Mouse (Mus musculus): ENCODE measurements at regions not wholly inside any gene's neighbourhood (a gene's known extent, or its start where the extent isn't known, plus 50 kb on each side); places are given as distances from the start of the nearest gene placed in this dataset.

- no peak for ATAC-seq (ENCODE audit: low read depth)
- Histone ChIP-seq H3K4me2 (ENCODE audit: low read depth, low read length) (no peak overlapping the region), H3K27ac (ENCODE audit: low read depth, low read length) (no peak overlapping the region), H3K4me3 (ENCODE audit: low read depth, low read length) (no peak overlapping the region), H3K9ac (replicated peaks; ENCODE audit: low read depth, low read length) (no peak overlapping the region), H3K36me3 (ENCODE audit: control insufficient read depth, insufficient read depth, low read length) (no peaks in the 10 kb centered on the region), H3K4me1 (ENCODE audit: control insufficient read depth, insufficient read depth, low read length) (no peaks in the 10 kb centered on the region), H3K9me3 (ENCODE audit: control insufficient read depth, low read length) (no peaks in the 10 kb centered on the region), H3K27me3 (ENCODE audit: control insufficient read depth, insufficient read depth, low read length) (no peaks in the 10 kb centered on the region)
- WGBS: 81% methylated on average over 3 of the region's 3 CpGs
These were observed 332.6 kb downstream of the Fut8 start for GRCm38 (mm10) chr12:77570501-77570900.

GRCm38 (mm10) chr12:77571071-77571470, 333.1 kb downstream of the Fut8 start:
- Histone ChIP-seq H3K36me3 (ENCODE audit: control insufficient read depth, insufficient read depth, low read length) (no peaks in the 10 kb centered on the region), H3K27me3 (ENCODE audit: control insufficient read depth, insufficient read depth, low read length) (no peaks in the 10 kb centered on the region), H3K9ac (replicated peaks; ENCODE audit: low read depth, low read length) (no peak overlapping the region), H3K4me3 (ENCODE audit: low read depth, low read length) (no peak overlapping the region), H3K27ac (ENCODE audit: low read depth, low read length) (no peak overlapping the region), H3K4me2 (ENCODE audit: low read depth, low read length) (no peak overlapping the region), H3K9me3 (ENCODE audit: control insufficient read depth, low read length) (no peaks in the 10 kb centered on the region), H3K4me1 (ENCODE audit: control insufficient read depth, insufficient read depth, low read length) (no peaks in the 10 kb centered on the region)
- no peak for ATAC-seq (ENCODE audit: low read depth)
- WGBS: 71% methylated on average over 5 of the region's 5 CpGs

- 67% methylated on average over 3 of the region's 3 CpGs for WGBS
- no peak overlapping the region for H3K27ac ChIP-seq (ENCODE audit: low read depth, low read length)
- no peak overlapping the region for H3K4me3 ChIP-seq (ENCODE audit: low read depth, low read length)
- no peaks in the 10 kb centered on the region for H3K4me1 ChIP-seq (ENCODE audit: control insufficient read depth, insufficient read depth, low read length)
- no peak overlapping the region for H3K4me2 ChIP-seq (ENCODE audit: low read depth, low read length)
- H3K9ac ChIP-seq (replicated peaks; ENCODE audit: low read depth, low read length): no peak overlapping the region
- ATAC-seq (ENCODE audit: low read depth): no peak
- H3K27me3 ChIP-seq (ENCODE audit: control insufficient read depth, insufficient read depth, low read length): no peaks in the 10 kb centered on the region
- H3K9me3 ChIP-seq (ENCODE audit: control insufficient read depth, low read length): no peaks in the 10 kb centered on the region
- no peaks in the 10 kb centered on the region for H3K36me3 ChIP-seq (ENCODE audit: control insufficient read depth, insufficient read depth, low read length)
These were observed 337.1 kb downstream of the Fut8 start for GRCm38 (mm10) chr12:77575046-77575445.

- no peak for ATAC-seq (ENCODE audit: low read depth)
- 43% methylated on average over 2 of the region's 2 CpGs for WGBS
- H3K4me3 ChIP-seq (ENCODE audit: low read depth, low read length): no peak overlapping the region
These were observed 350.4 kb downstream of the Fut8 start for GRCm38 (mm10) chr12:77588297-77588696.

GRCm38 (mm10) chr12:77589416-77589815, 351.5 kb downstream of the Fut8 start:
- H3K36me3 ChIP-seq (ENCODE audit: control insufficient read depth, insufficient read depth, low read length): no peaks in the 10 kb centered on the region
- no peak overlapping the region for H3K27ac ChIP-seq (ENCODE audit: low read depth, low read length)
- no peak for ATAC-seq (ENCODE audit: low read depth)
- no peaks in the 10 kb centered on the region for H3K9me3 ChIP-seq (ENCODE audit: control insufficient read depth, low read length)
- H3K9ac ChIP-seq (replicated peaks; ENCODE audit: low read depth, low read length): no peak overlapping the region
- 76% methylated on average over 5 of the region's 5 CpGs for WGBS
- H3K4me3 ChIP-seq (ENCODE audit: low read depth, low read length): no peak overlapping the region
- H3K27me3 ChIP-seq (ENCODE audit: control insufficient read depth, insufficient read depth, low read length): no peaks in the 10 kb centered on the region
- H3K4me2 ChIP-seq (ENCODE audit: low read depth, low read length): no peak overlapping the region
- no peaks in the 10 kb centered on the region for H3K4me1 ChIP-seq (ENCODE audit: control insufficient read depth, insufficient read depth, low read length)

More at GRCm38 (mm10) chr12:77588297-77588696, 350.4 kb downstream of the Fut8 start:
- Histone ChIP-seq H3K27me3 (ENCODE audit: control insufficient read depth, insufficient read depth, low read length) (no peaks in the 10 kb centered on the region), H3K36me3 (ENCODE audit: control insufficient read depth, insufficient read depth, low read length) (no peaks in the 10 kb centered on the region), H3K4me2 (ENCODE audit: low read depth, low read length) (no peak overlapping the region), H3K4me1 (ENCODE audit: control insufficient read depth, insufficient read depth, low read length) (no peaks in the 10 kb centered on the region), H3K9ac (replicated peaks; ENCODE audit: low read depth, low read length) (no peak overlapping the region), H3K9me3 (ENCODE audit: control insufficient read depth, low read length) (no peaks in the 10 kb centered on the region), H3K27ac (ENCODE audit: low read depth, low read length) (no peak overlapping the region)

- Histone ChIP-seq H3K9me3 (ENCODE audit: control insufficient read depth, low read length) (no peaks in the 10 kb centered on the region), H3K9ac (replicated peaks; ENCODE audit: low read depth, low read length) (no peak overlapping the region), H3K27me3 (ENCODE audit: control insufficient read depth, insufficient read depth, low read length) (no peaks in the 10 kb centered on the region), H3K4me1 (ENCODE audit: control insufficient read depth, insufficient read depth, low read length) (no peaks in the 10 kb centered on the region), H3K4me2 (ENCODE audit: low read depth, low read length) (no peak overlapping the region), H3K36me3 (ENCODE audit: control insufficient read depth, insufficient read depth, low read length) (no peaks in the 10 kb centered on the region), H3K27ac (ENCODE audit: low read depth, low read length) (no peak overlapping the region), H3K4me3 (ENCODE audit: low read depth, low read length) (no peak overlapping the region)
- no peak for ATAC-seq (ENCODE audit: low read depth)
- 86% methylated on average over 1 of the region's 1 CpGs for WGBS
These were observed 356.2 kb downstream of the Fut8 start for GRCm38 (mm10) chr12:77594092-77594491.

GRCm38 (mm10) chr12:77594657-77595056, 356.7 kb downstream of the Fut8 start:
- Histone ChIP-seq H3K27ac (ENCODE audit: low read depth, low read length) (no peak overlapping the region), H3K9ac (replicated peaks; ENCODE audit: low read depth, low read length) (no peak overlapping the region), H3K4me3 (ENCODE audit: low read depth, low read length) (no peak overlapping the region), H3K4me2 (ENCODE audit: low read depth, low read length) (no peak overlapping the region), H3K27me3 (ENCODE audit: control insufficient read depth, insufficient read depth, low read length) (no peaks in the 10 kb centered on the region), H3K4me1 (ENCODE audit: control insufficient read depth, insufficient read depth, low read length) (no peaks in the 10 kb centered on the region), H3K36me3 (ENCODE audit: control insufficient read depth, insufficient read depth, low read length) (no peaks in the 10 kb centered on the region), H3K9me3 (ENCODE audit: control insufficient read depth, low read length) (no peaks in the 10 kb centered on the region)
- ATAC-seq (ENCODE audit: low read depth): no peak
- 52% methylated on average over 3 of the region's 3 CpGs for WGBS

- ATAC-seq (ENCODE audit: low read depth): no peak
- Histone ChIP-seq H3K9ac (replicated peaks; ENCODE audit: low read depth, low read length) (no peak overlapping the region), H3K36me3 (ENCODE audit: control insufficient read depth, insufficient read depth, low read length) (no peaks in the 10 kb centered on the region), H3K27ac (ENCODE audit: low read depth, low read length) (no peak overlapping the region), H3K4me3 (ENCODE audit: low read depth, low read length) (no peak overlapping the region), H3K9me3 (ENCODE audit: control insufficient read depth, low read length) (no peaks in the 10 kb centered on the region), H3K4me1 (ENCODE audit: control insufficient read depth, insufficient read depth, low read length) (no peaks in the 10 kb centered on the region), H3K27me3 (ENCODE audit: control insufficient read depth, insufficient read depth, low read length) (no peaks in the 10 kb centered on the region), H3K4me2 (ENCODE audit: low read depth, low read length) (no peak overlapping the region)
- WGBS: 78% methylated on average over 5 of the region's 5 CpGs
These were observed 357.9 kb downstream of the Fut8 start for GRCm38 (mm10) chr12:77595821-77596220.

- no peaks in the 10 kb centered on the region for H3K9me3 ChIP-seq (ENCODE audit: control insufficient read depth, low read length)
- no peaks in the 10 kb centered on the region for H3K36me3 ChIP-seq (ENCODE audit: control insufficient read depth, insufficient read depth, low read length)
- no peaks in the 10 kb centered on the region for H3K27me3 ChIP-seq (ENCODE audit: control insufficient read depth, insufficient read depth, low read length)
- no peak for ATAC-seq (ENCODE audit: low read depth)
- 70% methylated on average over 3 of the region's 3 CpGs for WGBS
- H3K4me1 ChIP-seq (ENCODE audit: control insufficient read depth, insufficient read depth, low read length): no peaks in the 10 kb centered on the region
- no peak overlapping the region for H3K27ac ChIP-seq (ENCODE audit: low read depth, low read length)
- no peak overlapping the region for H3K4me3 ChIP-seq (ENCODE audit: low read depth, low read length)
- H3K4me2 ChIP-seq (ENCODE audit: low read depth, low read length): no peak overlapping the region
- H3K9ac ChIP-seq (replicated peaks; ENCODE audit: low read depth, low read length): no peak overlapping the region
These were observed 358.8 kb downstream of the Fut8 start for GRCm38 (mm10) chr12:77596676-77597075.

All from neural tube, embryonic 14.5 days (tissue).